16 mouse cellular contexts compared by ENCODE assay signal in genomic region chr8:59113221-59113620, GRCm38 (mm10).
"Had no signal": no experiment of that assay in that cellular context is flagged by ENCODE, and none has a peak within 500 bp of the region (broad histone marks: within the 10 kb centered on the region; RNA-seq: fewer than 3 reads in every experiment).

No protein-coding gene starts in this region.

- H3K4me1 ChIP-seq: neural tube, embryonic 13.5 days; neural tube, embryonic 15.5 days; stomach, embryonic 15.5 days had no signal

- H3K9me3 ChIP-seq: neural tube, embryonic 13.5 days; neural tube, embryonic 15.5 days; stomach, embryonic 15.5 days had no signal

- H3K9ac ChIP-seq: neural tube, embryonic 13.5 days; neural tube, embryonic 15.5 days; stomach, embryonic 15.5 days had no signal

- H3K36me3 ChIP-seq: neural tube, embryonic 13.5 days; neural tube, embryonic 15.5 days; stomach, embryonic 15.5 days had no signal

- H3K4me3 ChIP-seq: neural tube, embryonic 13.5 days; neural tube, embryonic 15.5 days; stomach, embryonic 15.5 days had no signal

- H3K27ac ChIP-seq: neural tube, embryonic 13.5 days; neural tube, embryonic 15.5 days; stomach, embryonic 15.5 days; stomach, postnatal 0 days had no signal

- DNase-seq: retina, postnatal 1 day; right cerebral cortex, adult 18-20 months; right cerebral cortex, postnatal 14 days; right cerebral cortex, postnatal 25 days; right cerebral cortex, postnatal 4 days; spleen, adult 18-20 months; thymus, adult 18-20 months; thymus, adult 2 months; thymus, postnatal 14 days; thymus, postnatal 25 days; thymus, postnatal 36 days; thymus, postnatal 4 days had no signal

- H3K27me3 ChIP-seq: neural tube, embryonic 13.5 days; neural tube, embryonic 15.5 days; stomach, embryonic 15.5 days had no signal

- H3K4me2 ChIP-seq: neural tube, embryonic 13.5 days; neural tube, embryonic 15.5 days; stomach, embryonic 15.5 days had no signal
